Mouse (Mus musculus) layer of hippocampus, adult 9-10 months (tissue): ENCODE data around the gene Gm12258.
"Not testable (repeated sequence)": the region's sequence is repeated elsewhere in the genome, so short reads cannot be mapped to it uniquely, and the experiment has no call there.

Experiments
- DNase-seq: peaks from one replicate; pipeline ENCODE4 v3.0.0; 2022; ENCODE audit warnings: low spot score

Gm12258 gene

DNA sequence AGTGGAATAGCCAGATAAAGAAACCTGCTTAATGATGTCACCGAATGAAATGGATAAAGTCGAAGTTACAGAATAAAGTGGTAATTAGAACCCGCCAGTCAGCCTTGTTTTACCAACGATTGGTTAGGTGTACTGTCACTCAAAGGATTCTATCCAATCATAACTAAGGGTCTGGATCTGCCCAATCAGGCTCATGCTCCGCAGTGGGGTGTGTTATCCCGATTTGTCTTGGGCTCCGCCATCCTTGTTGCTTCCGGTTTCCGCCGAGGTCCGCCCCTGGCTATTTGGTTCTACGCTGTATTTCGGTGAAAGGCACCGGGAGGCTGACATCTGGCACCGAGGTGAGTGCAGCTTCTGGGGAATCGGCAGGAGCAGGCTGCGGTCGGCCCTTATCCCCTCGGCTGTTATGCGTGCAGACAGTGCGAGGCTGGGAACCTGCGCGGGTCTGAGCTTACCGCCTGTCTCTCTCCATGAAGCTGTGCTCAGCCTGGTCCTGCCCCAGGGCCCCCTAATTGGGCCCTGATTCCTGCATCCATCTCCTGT is at the start of gene Gm12258:
Gm12258 (plus strand) TSS at position 240 of the 543 bp plus-strand sequence.
- DNase-seq: peak; percentile 100

DNA sequence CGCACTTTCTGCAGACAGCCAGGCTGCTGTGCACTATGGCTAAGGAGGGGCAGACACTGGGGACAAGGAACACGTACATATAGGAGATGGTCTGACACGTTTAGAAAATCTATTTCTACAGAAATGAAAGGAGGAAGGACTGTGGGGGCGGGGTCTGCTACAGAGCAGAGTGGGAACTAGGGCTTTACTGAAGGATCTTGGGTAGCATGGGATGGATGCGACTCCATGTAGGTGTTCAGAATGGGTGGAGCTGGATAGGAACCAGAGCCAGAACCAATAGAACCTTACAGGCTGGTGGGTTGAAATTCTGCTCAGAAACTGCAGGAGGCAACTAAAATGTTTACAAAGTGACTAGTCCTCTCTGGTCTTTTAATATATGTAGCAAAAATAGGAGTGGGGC is 47.2 kb upstream of the Gm12258 start:
- DNase-seq: no peak

DNA sequence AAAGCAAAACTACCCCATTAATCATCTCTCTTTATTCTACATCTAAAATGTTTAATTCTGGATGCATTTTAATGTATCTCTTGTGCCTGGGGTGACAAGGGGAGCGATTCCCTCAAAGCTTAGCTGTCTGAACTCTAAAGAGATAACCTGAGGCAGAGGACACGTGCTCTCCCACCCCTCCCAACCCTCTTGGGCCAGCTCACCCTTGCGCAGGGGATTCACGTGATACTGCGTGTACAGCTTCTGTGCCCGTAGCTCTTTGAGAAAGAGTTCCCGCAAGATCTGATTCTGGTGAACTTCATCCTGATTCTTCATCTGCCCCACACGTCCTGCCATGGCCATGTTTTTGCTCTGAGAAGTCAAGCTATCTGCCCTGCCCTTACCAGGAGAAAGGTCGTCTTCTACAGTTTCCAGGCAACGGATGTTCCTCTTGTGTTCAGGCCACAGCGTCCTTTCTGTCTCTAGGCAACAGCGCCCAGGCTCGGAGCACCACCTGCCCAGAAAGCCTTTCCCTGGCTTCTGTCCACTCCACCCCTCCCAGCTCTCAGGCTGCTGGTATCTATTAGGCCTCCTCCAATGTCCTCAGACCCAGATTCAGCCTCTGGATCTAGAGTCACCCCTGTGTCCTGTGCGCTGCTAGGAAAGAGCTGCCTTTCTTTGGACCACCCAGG is 45.3 kb upstream of the Gm12258 start, which contains the start of gene Fam183b:
Fam183b (minus strand) TSS at position 403 of the 671 bp plus-strand sequence.
- no peak for DNase-seq

DNA sequence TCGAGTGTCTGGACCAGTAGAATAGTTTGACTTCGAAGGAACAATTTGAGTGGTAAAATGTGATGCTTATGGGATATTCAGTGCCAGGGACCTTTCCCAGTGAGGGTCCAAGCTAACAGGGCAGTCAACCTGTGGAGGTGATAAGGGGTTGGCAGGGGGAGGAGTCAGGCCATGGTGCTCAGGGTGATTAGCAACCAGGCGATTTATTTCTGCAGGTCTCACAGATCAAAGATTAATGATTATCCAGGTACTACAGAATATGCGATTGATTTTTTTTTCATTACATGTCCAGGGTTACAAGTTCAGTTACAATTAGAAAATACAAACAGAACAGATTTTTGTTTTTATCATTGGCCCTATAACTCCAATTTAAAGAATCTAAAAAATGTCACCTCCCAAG is 43.1 kb upstream of the Gm12258 start:
- no peak for DNase-seq

DNA sequence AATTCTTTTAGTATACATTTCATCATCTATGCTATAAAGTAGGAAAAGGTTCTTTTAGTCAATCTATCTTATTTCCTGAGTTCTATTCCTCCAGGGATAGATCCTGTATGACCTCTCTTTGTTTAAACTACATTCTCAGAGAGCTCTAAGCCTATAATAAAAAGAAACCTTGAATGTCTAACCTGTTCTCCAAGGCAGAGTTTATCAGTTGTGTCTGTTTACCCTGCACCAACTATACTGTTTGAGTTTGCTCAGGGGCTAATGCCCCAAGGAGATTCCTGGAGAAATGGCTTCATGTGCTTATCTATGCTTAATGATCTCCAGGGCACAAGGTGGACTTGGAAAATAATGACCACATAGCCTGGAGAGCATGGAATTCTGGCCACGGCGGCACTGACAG is 42.6 kb upstream of the Gm12258 start:
- DNase-seq: no peak

GRCm38 (mm10) chr11:58812001-58812400 is 35.0 kb upstream of the Gm12258 start:
- DNase-seq: no peak

DNA sequence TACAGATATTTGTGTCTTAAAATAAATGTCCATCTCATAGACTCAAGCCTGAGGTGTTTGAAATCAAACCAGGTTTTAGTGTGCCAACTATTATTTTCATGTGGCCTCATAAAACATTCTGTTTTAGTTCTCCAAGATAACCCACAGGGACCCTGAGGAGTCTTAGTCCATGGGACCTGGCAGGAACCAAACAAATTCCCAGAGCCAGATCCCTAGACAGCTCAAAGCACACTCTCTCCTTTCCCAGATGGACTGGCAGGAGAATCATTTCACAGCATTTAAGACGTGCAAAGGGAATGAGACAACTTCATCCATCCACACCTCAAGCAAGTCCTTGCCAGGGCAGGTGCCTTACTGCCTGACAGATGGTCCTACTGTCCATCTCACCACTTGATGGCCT is 32.3 kb upstream of the Gm12258 start, which contains the start of gene Olfr313:
Olfr313 (plus strand) TSS at position 301 of the 400 bp plus-strand sequence.
- DNase-seq: not testable (repeated sequence)

DNA sequence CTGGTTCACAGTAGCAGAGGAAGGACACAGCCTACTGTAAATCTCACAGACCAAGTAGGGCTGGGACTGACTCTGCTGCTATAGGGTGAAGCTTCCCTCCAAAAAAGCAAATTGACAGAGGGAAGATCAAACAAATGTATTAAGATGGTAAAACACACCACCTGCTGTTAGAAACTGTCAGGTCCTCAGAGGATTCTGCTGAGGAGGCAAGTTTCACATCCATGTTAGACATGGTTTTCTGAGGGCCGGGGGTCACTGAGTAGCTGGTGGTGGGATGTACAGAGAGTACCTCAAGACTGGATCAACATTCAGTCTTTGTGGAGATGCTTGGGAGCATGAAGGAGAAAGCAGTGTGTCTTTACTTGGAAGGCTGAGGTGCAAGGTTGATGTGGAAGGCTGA is 31.3 kb upstream of the Gm12258 start:
- no peak for DNase-seq

GRCm38 (mm10) chr11:58828937-58829336 is 18.0 kb upstream of the Gm12258 start, which contains the start of gene Olfr312:
Gene Olfr312 (plus strand): TSS chr11:58829237.
- not testable (repeated sequence) for DNase-seq

DNA sequence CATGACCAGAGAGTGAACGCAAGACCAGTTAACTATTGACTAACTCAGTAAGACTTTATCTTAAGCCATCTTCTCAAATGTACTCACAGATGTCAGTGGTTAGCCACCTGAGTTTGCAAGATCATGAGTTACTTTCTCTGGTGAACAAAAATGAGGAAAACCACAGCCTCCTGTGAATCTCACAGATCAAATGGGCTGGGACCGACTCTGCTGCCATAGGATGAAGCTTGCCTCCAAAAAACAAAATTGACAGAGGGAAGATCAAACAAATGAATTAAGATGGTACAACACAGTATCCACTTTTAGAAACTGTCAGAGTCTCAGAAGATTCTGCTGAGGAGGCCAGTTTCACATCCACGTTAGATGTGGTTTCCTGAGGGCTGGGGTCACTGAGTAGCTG is 17.2 kb upstream of the Gm12258 start:
- no peak for DNase-seq

DNA sequence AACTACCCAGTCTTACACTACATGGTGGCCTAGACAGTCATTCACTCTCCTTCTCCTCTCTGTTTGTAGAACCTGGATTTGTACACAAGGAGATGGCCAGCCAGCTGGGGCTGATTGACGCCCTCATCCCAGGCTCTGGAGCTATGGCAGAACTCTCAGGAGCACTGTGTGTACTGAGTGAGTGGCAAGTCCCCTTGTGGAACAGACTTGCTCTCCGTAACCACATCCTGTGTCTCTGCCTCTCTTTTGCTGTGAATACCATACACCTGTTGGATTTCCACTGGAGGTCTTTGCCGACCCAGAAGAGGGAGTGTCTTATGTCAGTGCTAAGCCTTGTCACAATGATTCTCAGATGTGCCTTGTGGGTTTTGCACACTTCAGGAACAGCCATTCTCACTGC is 14.4 kb upstream of the Gm12258 start:
- DNase-seq: not testable (repeated sequence)

DNA sequence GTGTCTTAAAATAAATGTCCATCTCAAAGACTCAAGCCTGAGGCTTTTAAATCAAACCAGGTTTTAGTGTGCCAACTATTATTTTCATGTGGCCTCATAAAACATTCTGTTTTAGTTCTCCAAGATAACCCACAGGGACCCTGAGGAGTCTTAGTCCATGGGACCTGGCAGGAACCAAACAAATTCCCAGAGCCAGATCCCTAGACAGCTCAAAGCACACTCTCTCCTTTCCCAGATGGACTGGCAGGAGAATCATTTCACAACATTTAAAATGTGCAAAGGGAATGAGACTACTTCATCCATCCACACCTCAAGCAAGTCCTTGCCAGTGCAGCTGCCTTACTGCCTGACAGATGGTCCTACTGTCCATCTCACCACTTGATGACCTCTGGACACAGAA is 8.0 kb upstream of the Gm12258 start, which contains the start of gene Olfr311:
Olfr311 (plus strand) TSS at position 301 of the 400 bp plus-strand sequence.
- not testable (repeated sequence) for DNase-seq

- no peak for DNase-seq
These were observed 678 bp downstream of the Gm12258 start for GRCm38 (mm10) chr11:58847636-58848035.

GRCm38 (mm10) chr11:58849731-58850130 is 2.8 kb downstream of the Gm12258 start:
- no peak for DNase-seq

GRCm38 (mm10) chr11:58860744-58861143 is 13.8 kb downstream of the Gm12258 start:
- DNase-seq: no peak

GRCm38 (mm10) chr11:58867039-58867953 is 20.3 kb downstream of the Gm12258 start, which contains the start of gene 2810021J22Rik:
Gene 2810021J22Rik (plus strand): TSS chr11:58867216.
- DNase-seq: no peak

GRCm38 (mm10) chr11:58867954-58868330 is 21.0 kb downstream of the Gm12258 start:
- no peak for DNase-seq

DNA sequence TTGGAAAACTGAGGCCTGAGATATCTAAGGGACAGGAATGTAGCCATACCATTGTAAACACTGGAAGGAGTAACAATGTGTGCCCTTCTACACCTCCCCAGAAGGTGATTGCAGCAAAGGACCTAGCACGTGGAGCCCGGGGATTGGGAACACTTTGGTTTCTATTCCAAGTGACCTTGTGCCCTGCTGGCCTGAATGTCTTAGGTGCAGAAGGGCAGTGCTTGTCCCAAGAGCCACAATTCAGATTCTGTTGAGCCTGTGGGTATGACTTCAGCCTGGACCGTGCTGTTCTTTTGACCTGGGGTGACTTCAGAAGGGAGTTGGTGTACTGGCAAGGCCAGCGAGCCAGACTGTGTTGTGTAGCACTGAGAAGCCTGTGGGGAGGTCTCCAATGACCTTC is 24.0 kb downstream of the Gm12258 start:
- no peak for DNase-seq

GRCm38 (mm10) chr11:58883756-58884155 is 36.8 kb downstream of the Gm12258 start:
- DNase-seq: no peak

DNA sequence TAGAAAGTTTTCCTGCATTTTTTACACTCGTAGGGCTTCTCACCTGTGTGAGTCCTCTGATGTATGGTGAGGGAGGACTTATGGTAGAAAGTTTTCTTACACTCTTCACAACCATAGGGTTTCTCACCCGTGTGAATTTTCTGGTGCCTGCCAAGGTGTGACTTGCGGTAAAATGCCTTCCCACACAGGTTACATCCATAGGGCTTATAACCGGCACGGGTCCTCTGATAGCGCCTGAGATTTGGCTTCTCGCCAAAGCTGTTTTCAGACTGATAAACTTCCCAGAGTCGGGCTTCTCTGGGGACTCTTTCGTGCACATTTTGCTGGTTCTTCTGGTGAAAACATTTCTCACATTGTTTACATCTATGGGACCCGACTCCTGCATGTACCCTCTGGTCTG is 43.6 kb downstream of the Gm12258 start:
- no peak for DNase-seq

- DNase-seq: no peak
These were observed 47.5 kb downstream of the Gm12258 start for GRCm38 (mm10) chr11:58894456-58894855.

DNA sequence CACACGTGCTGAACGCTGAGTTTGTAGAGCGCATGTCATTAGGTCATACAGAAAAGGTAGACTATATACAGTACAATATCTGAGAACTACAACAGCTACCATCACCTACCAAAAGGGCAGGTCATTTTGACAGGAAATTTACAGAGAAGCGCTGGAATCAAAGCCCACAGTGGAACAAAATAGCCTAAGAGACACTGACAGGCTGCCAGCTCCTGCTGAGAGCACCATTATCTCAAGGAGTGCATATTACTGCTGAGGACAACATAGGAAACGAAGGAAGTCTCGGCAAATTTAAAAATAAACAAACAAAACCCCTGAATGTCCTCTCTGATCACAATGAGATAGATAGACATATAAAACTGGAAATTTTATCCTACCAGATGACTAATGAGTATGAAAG is 50.5 kb downstream of the Gm12258 start:
- DNase-seq: no peak
